Mouse (Mus musculus) myocyte (in vitro differentiated cells): ENCODE results near the gene Klk6.

Experiments used
- E2F4 ChIP-seq: IDR thresholded peaks from one replicate; pipeline ENCODE4 v1.6.1; 2011; ENCODE audit warnings: mild to moderate bottlenecking, control low read depth, moderate library complexity; ENCODE audit not compliant: insufficient read depth
- MAX ChIP-seq: IDR thresholded peaks from one replicate; pipeline ENCODE4 v1.6.1; 2011; ENCODE audit warnings: low read depth, mild to moderate bottlenecking, control low read depth
- POLR2A ChIP-seq: IDR thresholded peaks from one replicate; pipeline ENCODE4 v1.6.1; 2011; ENCODE audit warnings: low read depth, mild to moderate bottlenecking, control low read depth, moderate library complexity; ENCODE audit not compliant: insufficient read length
- POLR2AphosphoS2 ChIP-seq: IDR thresholded peaks from one replicate; pipeline ENCODE4 v1.6.1; 2011; ENCODE audit warnings: low read depth, control low read depth; ENCODE audit not compliant: insufficient read length
- TCF12 ChIP-seq: IDR thresholded peaks from one replicate; pipeline ENCODE4 v1.6.1; 2011; ENCODE audit warnings: mild to moderate bottlenecking, control low read depth; ENCODE audit not compliant: poor library complexity, insufficient read depth, severe bottlenecking

- TF ChIP-seq POLR2A (no peak), E2F4 (no peak), POLR2AphosphoS2 (no peak), TCF12 (no peak), MAX (no peak)
Observed at GRCm38 (mm10) chr7:43874868-43875375, 50.6 kb downstream of the Klk6 start.
